27 mouse cellular contexts compared by ENCODE assay signal in the genomic region with DNA sequence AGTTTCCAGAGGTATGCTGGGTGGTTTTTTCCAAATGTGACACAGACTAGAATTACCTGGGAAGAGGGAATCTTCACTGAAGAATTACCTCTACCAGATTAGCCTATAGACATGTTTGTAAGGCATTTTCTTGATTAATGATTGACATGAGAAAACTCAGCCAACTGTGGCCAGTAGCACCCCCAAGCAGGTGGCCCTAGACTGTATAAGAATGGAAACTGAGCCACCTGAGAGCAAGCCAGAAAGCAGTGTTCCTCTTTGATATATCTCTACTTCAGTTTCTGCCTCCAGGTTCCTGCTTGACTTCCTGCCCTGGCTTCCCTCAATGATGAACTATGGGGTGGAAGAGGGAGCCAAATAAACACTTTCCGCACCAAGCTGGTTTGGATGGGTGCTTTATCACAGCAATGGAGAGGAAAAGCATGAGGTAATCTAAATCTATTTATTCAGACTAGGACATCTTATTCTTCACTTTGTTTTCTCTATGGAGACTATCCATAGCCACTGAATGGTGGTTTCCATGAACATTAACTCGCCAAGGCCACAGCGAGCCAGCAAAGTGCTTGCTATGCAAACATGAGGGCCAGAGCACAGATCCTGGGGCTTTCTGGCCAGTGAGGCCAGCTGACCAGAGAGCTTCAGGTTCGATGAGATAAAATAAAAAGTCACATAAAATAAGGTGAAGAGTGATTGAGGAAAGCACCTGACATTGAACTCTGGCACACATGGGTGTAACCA.
DNase-seq lines count a peak whose midpoint lies in the region; ATAC-seq and TF ChIP-seq lines count a peak whose summit lies in the region.
"Had no signal": no experiment of that assay in that cellular context is flagged by ENCODE, and none has a peak within 500 bp of the region (broad histone marks: within the 10 kb centered on the region; RNA-seq: fewer than 3 reads in every experiment).

No protein-coding gene starts in this region.

- H3K79me2 ChIP-seq in liver, adult 2 months (ENCODE audit: control insufficient read depth, insufficient read depth, low read length), result no peaks in the 10 kb centered on the region; the same call in 1 of the 2 replicates

- peak; percentile 94 for DNase-seq in liver, adult 2 months (ENCODE audit: extremely low read depth, low read depth, low spot score)
- peak; percentile 53 for DNase-seq in kidney, adult 9 months
- DNase-seq in kidney, postnatal 36 days, result peak; percentile 37 to 54
- peak; percentile 58 for DNase-seq in yolk sac, embryonic 10.5 days (ENCODE audit: low spot score)
- DNase-seq in adrenal gland, adult 8-10 months, result no peak
- DNase-seq: adrenal gland, postnatal 10 days; cerebellum, adult 18-20 months; cerebellum, postnatal 25 days; forebrain, postnatal 0 days; heart, postnatal 36 days; liver, embryonic 13.5 days; retina, postnatal 1 day; right cerebral cortex, postnatal 25 days; spleen, adult 18-20 months had no signal

- no peak for TF ChIP-seq CTCF in liver, adult 2 months (IDR thresholded peaks at IDR 0.05; ENCODE audit: low read depth, low read length)

- H3K4me3 ChIP-seq in liver, adult 2 months (ENCODE audit: insufficient read depth, low read depth, low read length), result no peak overlapping the region
- H3K4me3 ChIP-seq in liver, embryonic 12.5 days, result no peak overlapping the region
- no peak overlapping the region for H3K4me3 ChIP-seq in hindbrain, embryonic 16.5 days (ENCODE audit: low read length)
- H3K4me3 ChIP-seq: embryonic facial prominence, embryonic 12.5 days; heart, embryonic 15.5 days; hindbrain, embryonic 13.5 days; left cerebral cortex, adult 2 months; limb, embryonic 10.5 days; liver, embryonic 13.5 days; midbrain, embryonic 15.5 days; myocyte; neural tube, embryonic 13.5 days had no signal

- no peaks in the 10 kb centered on the region for H3K9me3 ChIP-seq in liver, embryonic 12.5 days (replicated peaks)
- no peaks in the 10 kb centered on the region for H3K9me3 ChIP-seq in hindbrain, embryonic 16.5 days (ENCODE audit: control insufficient read depth, low read length)
- H3K9me3 ChIP-seq: embryonic facial prominence, embryonic 12.5 days; heart, embryonic 15.5 days; hindbrain, embryonic 13.5 days; limb, embryonic 10.5 days; liver, embryonic 13.5 days; midbrain, embryonic 15.5 days; neural tube, embryonic 13.5 days had no signal

- peaks cover 8% of the 10 kb centered on the region; the same call in 1 of the 2 replicates for H3K4me1 ChIP-seq in liver, adult 2 months (ENCODE audit: control insufficient read depth, insufficient read depth, low read length)
- H3K4me1 ChIP-seq in liver, embryonic 12.5 days, result no peaks in the 10 kb centered on the region
- no peaks in the 10 kb centered on the region for H3K4me1 ChIP-seq in hindbrain, embryonic 16.5 days (ENCODE audit: control insufficient read depth, insufficient read depth, low read depth, low read length)
- H3K4me1 ChIP-seq: embryonic facial prominence, embryonic 12.5 days; hindbrain, embryonic 13.5 days; liver, embryonic 13.5 days; midbrain, embryonic 15.5 days had no signal

- H3K4me2 ChIP-seq in liver, embryonic 12.5 days, result no peak overlapping the region
- no peak overlapping the region for H3K4me2 ChIP-seq in hindbrain, embryonic 16.5 days (ENCODE audit: low read length)
- H3K4me2 ChIP-seq: embryonic facial prominence, embryonic 12.5 days; heart, embryonic 15.5 days; hindbrain, embryonic 13.5 days; liver, embryonic 13.5 days; midbrain, embryonic 15.5 days; neural tube, embryonic 13.5 days had no signal

- peak overlapping the region; percentile 56 for H3K27ac ChIP-seq in liver, adult 2 months (replicated peaks; ENCODE audit: insufficient read depth, low read depth, low read length)
- H3K27ac ChIP-seq in liver, embryonic 12.5 days, result no peak overlapping the region
- H3K27ac ChIP-seq in hindbrain, embryonic 16.5 days (ENCODE audit: low read depth, low read length), result no peak overlapping the region
- H3K27ac ChIP-seq: embryonic facial prominence, embryonic 12.5 days; heart, embryonic 15.5 days; hindbrain, embryonic 13.5 days; left cerebral cortex, adult 2 months; limb, embryonic 10.5 days; liver, embryonic 13.5 days; macrophage; midbrain, embryonic 15.5 days; neural tube, embryonic 13.5 days had no signal

- WGBS in liver, adult 2 months, result 25% methylated on average over 4 of the region's 4 CpGs
- WGBS in liver, embryonic 12.5 days (ENCODE audit: insufficient replicate concordance), result 73% methylated on average over 4 of the region's 4 CpGs
- 90% methylated on average over 4 of the region's 4 CpGs for WGBS in hindbrain, embryonic 16.5 days

- no peak overlapping the region for H3K9ac ChIP-seq in liver, adult 2 months (ENCODE audit: low read depth, low read length)
- no peak overlapping the region for H3K9ac ChIP-seq in liver, embryonic 12.5 days
- H3K9ac ChIP-seq in hindbrain, embryonic 16.5 days (ENCODE audit: low read depth, low read length), result no peak overlapping the region
- H3K9ac ChIP-seq: embryonic facial prominence, embryonic 12.5 days; forebrain, postnatal 0 days; heart, embryonic 15.5 days; hindbrain, embryonic 13.5 days; liver, embryonic 13.5 days; midbrain, embryonic 15.5 days; neural tube, embryonic 13.5 days had no signal

- TF ChIP-seq POLR2A in liver, adult 2 months (IDR thresholded peaks at IDR 0.05; ENCODE audit: extremely low read depth, insufficient read depth, low read length), result no peak

- no peaks in the 10 kb centered on the region for H3K27me3 ChIP-seq in liver, adult 2 months (ENCODE audit: control insufficient read depth, insufficient read depth, low read length)
- H3K27me3 ChIP-seq in liver, embryonic 12.5 days (replicated peaks), result no peaks in the 10 kb centered on the region
- H3K27me3 ChIP-seq in hindbrain, embryonic 16.5 days (replicated peaks; ENCODE audit: control insufficient read depth, insufficient read depth, low read length), result no peaks in the 10 kb centered on the region
- H3K27me3 ChIP-seq: embryonic facial prominence, embryonic 12.5 days; heart, embryonic 15.5 days; hindbrain, embryonic 13.5 days; liver, embryonic 13.5 days; midbrain, embryonic 15.5 days; neural tube, embryonic 13.5 days had no signal

- no peak for ATAC-seq in liver, embryonic 12.5 days
- ATAC-seq in hindbrain, embryonic 16.5 days, result no peak
- ATAC-seq: forebrain, postnatal 0 days; inflammation-experienced regulatory T-cells, adult 6 months; lung, postnatal 0 days; midbrain, embryonic 15.5 days had no signal

- peaks cover 18% of the 10 kb centered on the region for H3K36me3 ChIP-seq in liver, adult 2 months (ENCODE audit: control insufficient read depth, insufficient read depth, low read length)
- H3K36me3 ChIP-seq in liver, embryonic 12.5 days, result peaks cover 10% of the 10 kb centered on the region
- H3K36me3 ChIP-seq in hindbrain, embryonic 16.5 days (ENCODE audit: control insufficient read depth, insufficient read depth, low read length), result peaks cover 15% of the 10 kb centered on the region
